Mouse (Mus musculus): Measurements from ENCODE around the gene Nav1. TPM values are rescaled to one million over a fixed set of nuclear protein-coding genes. Genes with fewer than 3 reads are reported as not detected.
A peak's percentile ranks its signal among the peaks of the same experiment; 100 is the strongest.

The Nav1 gene
- total RNA-seq, 2 experiments from 2014 or later: 232 to 237 TPM

DNA sequence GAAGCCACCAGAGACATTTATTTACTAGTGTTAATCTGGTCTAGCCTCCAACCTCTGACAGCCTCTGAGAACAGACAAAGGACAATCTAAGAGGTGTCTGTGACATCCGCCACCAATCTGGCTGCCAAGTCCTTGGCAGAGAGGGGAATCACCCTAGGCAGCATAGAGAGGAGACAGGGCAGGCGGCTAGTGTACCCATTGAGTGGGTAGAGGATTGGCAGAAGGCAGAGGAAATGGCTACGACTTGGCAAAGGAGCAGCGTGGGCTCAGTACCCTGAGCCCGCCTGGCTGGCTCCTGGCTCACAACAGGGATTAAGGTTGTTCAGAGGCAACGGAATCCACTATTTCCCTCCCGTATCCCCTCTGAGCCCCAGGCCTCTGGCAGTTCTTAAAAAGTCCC, 12.0 kb upstream of the Nav1 start:
- peak; percentile 74 for DNase-seq
- intact Hi-C loops (cut with DNase I): no loop called here

DNA sequence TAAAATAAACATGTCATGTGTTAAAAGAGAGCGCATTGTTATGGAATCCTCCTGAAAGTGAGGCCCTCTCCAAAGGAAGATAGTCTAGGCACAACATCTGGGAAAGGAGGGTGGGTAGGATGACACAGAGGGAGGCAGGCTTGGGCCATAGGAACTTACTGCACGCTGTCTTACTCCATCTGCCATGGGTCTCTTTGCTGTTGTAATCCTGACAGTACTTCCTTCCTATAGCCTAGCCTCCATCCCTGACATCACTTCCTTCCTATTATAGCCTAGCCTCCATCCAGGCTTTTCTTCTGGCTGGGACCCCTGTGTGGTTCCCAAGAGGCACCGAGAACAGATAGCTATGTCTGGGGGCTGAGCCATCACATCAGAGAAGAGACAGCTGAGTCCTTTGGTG, 10.2 kb upstream of the Nav1 start:
- intact Hi-C loops (cut with DNase I): no loop called here
- DNase-seq: no peak

DNA sequence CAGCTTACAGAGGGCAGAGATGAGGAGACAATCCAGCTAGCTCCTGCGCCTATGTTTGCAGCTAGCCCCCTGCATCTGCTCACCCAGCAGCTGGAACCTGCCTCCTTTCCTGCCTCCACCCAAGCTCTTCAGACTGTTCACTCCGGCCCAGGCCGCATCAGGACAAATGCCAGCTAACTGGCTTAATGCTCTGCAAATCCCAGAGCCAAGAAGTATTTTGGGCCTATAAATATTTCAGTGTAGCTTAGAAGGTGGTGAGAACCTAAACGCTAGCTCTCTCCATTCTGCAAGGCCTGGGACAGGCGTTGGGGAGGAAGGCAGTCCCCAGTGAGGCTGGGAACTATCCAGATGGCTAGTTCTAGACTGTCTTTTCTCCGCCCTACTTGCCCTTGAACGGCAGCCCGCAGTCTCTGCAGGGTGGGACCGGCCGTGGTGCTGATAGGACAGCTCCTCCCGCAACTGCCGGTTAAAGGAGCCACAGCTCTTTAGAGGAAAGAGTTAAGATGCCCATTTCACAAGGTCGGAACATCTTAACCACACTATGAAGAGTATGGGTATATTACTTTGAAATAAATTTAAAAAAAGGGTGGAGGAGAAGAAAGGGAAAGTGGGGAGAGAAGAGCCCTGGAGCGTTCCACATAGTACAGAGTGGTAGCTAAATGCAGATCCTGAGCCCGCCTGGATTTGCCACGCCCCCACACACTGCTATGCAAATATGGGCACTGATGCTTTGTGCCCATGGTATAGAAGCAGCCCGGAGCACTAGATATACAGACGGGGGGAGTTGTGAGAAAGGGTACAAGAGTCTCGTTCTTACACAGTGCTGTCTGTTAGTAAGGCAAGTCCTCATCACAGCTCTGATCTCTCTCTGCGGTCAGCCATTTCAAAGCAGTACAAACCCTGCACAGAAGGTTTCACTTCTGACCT, 8.9 kb upstream of the Nav1 start:
- intact Hi-C loops (cut with DNase I): no loop called here
- DNase-seq: peak; percentile 83

DNA sequence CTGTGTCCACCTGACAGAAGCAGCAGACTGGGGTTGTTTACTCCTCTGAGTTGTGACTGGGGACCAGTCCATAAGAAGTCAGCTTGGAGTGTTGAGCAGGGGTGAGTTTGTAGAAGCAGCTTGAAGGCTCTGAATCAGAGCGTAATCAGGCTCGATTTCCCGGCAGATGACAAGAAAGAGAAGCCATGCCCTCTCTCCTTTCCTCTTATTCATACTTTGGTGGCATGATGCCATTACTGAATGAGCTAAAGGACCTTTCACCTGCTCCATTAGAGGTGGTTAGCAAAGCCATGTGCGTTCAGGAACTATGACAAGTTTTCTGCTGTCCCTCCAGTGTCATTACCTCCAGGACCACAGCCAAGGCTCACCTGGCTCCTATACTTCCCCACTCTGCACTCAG, 2.5 kb upstream of the Nav1 start:
- no peak for DNase-seq
- intact Hi-C loops (cut with DNase I): no loop called here

DNA sequence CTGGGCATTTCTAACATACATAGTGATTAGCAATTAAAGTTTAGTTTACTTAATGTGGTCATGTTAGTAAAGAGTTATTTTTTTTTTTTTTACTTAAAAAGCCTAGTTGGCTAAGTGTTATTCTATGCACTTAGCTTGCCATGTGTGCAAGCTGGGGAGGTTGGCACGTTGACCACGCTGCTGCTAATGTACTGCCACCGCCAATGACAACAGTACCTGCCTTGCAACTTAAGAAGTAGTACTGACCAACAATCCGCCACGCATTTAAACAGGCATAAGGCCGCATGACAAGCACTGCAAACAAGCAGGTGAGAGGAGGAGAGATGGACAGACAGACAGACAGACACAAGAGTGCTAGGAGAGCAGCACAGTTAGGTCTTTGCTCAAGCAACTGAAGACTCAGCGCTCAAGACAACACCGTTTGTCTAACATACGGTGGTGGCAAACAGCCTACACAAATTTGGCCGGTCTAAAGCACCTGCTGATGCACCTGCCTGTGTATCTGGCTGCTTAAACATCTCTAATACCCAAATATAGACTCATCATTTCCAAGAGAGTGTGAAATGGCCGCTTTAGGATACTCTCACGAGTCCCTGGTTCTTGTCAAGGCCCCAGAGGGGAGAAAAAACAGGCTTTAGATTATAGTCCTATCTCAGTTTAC, 610 bp downstream of the Nav1 start:
- no peak for DNase-seq
- intact Hi-C loops (cut with DNase I): no loop called here

DNA sequence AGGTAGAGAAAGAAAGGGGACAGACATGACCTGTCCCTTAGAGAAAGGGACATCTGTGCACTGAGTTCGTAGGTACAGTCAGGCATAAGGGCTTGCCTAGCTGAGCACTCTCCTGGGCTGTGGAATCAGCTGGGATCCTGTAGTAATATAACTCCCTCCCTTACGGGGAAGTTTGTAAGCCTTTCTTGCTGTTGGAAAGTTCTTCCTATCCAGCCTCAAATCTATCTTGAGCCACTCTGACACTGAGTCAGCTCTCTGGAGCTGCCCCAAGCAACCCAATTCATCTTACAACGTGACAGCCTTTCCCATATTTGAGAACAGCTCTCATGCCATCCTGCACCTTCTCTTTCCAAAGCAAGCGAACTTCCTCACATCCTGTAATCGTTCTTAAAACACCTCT, 1.6 kb downstream of the Nav1 start:
- DNase-seq: no peak
- intact Hi-C loops (cut with DNase I): no loop called here

DNA sequence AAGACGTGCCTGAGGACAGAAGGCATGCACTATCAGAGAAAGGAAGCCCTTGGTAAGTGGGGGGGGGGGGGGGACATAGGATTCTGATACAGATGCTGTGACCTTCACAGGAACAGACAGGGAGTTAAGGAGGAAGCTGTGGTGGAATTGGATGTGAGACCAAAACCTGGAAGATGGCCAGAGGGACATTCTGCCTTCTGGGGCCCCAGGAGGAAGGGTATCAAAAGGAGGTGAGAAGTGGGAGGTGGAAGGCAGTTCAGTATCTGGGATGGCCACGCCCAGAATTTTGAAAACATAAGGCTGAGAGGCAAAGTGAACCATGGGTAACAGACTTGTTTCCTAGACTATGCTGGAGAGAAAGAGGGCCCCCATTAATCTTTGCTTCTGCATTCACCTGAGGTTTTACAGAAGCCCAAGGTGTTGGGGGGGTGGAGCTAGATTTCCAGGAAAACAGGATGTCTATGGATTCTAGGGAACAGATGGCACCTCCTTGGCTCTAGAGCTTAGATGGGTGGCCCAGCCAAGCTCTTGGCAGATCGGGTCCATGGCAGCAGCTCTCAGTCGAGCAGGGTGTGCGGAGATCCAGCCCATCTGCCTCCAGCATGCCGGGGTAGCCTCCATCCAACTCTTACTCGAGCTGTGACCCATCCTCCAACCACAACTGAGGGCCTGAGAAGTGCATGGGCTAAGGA, 2.6 kb downstream of the Nav1 start:
- intact Hi-C loops (cut with DNase I): no loop called here
- peak; percentile 84 for DNase-seq

DNA sequence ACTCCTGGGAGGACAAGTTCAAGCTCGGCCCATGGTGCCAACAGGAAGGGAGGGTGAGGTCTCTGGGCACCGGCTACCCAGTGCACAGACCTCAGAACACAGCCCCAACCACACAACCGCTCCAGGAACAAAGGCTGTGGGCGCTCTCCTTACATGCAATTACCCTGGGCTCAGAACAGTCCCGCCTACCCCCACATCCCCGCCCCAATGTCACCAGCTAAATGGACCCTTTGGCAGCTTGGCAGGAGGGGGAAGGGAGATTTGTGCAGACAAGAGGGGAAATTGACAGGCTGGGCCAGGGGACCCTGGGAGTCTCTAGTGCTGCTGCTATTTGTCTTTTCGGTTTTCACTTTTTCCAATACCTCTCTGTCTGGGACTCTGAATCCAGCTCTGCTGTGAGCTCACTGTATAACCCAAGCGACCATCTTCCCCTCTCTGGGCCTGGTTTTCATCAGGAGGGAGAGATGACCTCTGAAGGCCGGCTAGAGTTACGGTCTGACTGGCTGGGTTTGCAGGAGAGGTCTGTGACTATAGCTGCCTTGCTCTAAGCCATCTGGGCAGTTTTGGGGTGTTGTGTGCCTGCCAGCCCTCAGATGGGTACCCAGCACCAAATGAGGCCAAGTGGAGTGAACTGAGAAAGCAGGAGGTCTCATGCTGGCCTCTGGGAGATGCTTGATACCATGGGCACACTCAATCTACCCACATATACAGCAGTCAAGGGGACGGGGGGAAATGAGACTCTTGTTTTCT, 3.8 kb downstream of the Nav1 start:
- intact Hi-C loops (cut with DNase I): no loop called here

DNA sequence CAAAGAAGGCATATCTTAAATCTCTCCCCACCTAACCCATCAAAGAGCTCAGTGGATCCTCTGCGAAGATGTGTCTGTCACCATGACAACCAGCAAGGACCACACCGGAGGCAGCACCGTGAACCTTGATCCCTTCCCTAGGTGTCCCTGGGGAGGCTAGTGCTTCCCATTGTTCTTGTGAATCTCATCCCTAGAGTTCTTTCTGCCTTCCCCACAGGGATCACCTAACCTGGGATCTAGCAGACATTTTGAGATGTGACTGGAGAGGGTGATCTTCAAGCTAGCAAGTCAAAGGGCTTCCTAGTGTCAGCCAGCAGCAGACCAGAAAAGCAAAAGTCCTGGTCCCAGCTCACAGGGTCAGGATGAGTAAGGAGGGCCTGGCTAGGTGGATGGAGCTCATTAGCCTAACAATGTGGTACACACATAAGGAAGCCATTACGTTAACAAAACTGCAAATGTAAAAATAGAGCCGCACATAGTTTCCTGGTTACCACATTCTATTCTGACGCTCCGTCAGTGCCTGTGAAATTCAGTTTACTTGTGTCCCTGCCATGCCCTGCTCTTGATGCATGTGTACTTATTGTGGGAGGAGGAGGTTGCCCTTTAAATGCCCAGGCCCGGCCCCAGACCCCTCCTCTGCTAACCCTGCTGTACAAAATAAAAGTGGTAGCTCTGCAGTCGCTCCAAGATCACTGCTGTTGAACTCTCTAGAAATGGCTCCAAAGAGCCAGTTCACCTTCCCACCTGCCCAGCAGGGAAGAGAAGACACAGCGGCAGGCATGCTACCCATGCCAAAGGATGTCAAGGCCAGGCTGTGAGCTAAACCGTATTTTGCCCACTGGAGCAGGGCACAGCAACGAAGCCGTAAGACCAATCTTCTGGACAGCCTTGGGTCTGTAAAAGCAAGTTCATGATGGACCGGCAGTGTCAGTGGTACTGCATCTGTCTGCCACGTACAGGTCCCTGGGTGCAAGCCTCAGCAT, 6.8 kb downstream of the Nav1 start:
- DNase-seq: no peak
- intact Hi-C loops (cut with DNase I): no loop called here

More for the DNA sequence above, 3.8 kb downstream of the Nav1 start:
- DNase-seq: peak; percentile 64

DNA sequence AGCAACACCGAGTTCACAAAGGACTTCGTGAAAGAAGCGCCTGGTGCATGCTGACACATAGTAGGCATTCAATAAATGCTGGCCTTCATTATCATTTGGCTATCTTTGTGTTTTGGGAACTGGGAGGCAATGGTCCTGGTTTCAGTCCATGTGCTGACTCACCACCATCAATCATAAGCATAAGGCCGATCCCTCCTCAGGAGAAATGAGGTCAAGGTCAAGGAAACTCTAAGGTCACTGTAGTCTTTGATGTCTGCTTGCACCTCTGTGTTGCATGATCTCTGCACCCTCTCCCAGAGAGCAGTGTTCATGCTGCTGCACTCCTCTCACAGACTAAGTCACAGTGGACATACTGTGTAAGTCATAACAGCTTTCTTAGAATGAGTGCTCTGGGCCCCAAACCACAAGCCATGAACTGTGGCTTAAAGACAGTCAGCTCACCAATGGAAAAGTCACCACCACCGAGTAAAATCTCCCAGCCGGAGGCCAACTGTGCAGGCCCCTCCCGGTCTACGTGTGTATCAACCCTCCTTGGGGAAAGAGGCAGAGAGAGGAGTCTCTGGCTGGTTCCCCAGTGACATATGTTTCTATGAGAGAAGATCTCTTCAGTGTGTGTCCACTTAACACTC, 8.7 kb downstream of the Nav1 start:
- DNase-seq: no peak
- intact Hi-C loops (cut with DNase I): no loop called here

DNA sequence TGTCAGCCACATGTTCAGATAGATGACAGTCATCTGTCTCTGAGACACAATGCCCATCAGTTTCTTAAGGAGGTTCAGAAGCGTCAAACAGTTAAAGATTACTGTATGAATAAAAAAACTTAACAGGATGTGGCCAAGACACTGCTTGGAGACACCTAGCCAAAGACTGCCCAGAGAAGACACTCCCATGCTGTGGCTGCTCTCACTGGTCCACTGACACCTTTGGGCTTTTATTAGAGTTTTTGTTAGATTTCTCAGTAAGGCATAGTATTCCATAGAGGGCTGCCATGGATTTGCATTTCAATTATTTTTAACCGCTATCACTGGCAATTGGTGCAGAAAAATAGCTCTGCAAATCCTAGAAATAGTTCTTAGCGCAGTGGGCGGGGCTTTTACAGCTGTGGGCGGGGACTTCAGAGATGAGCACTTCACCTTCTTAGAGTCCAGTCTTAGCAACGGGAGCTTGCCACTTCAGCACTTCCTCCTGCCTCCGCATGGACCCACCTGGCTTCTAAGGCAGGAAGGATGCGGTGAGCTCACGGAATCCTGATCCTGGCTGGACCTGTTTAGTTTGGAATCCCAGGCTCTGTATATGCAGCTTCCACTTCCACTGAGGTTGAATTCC, 12.7 kb downstream of the Nav1 start:
- DNase-seq: no peak
- intact Hi-C loops (cut with DNase I): no loop called here

DNA sequence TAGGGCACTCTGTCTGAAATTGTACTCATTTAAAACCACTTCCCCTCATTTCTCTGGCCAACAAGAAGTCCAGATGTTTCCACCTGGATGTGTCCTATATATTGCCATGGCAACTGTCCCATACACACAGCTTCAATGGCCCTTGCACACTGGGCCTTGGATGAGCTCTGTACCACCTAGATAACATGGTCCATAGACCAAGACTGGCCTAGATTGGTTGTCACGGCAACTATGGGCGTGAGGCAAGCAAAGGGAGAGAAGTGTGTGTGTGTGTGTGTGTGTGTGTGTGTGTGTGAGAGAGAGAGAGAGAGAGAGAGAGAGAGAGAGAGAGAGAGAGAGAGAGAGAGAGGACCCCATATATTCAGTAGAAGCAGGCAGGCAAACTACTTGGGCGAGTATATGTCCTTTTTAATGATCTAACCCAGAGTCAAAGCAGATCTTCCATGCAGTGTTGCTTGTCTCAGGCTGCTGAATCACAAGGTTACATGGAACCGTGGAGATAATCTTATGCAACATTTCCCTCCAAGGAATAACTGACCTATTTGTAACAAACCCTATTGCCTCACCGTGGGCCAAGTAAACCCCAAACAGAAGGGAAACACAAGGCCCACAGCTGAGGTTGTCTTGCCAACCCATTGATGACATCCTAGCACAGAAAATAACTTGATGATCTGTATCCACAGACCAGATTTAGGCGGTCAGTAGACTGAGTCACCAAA, 13.4 kb downstream of the Nav1 start:
- intact Hi-C loops (cut with DNase I): no loop called here
- DNase-seq: no peak

DNA sequence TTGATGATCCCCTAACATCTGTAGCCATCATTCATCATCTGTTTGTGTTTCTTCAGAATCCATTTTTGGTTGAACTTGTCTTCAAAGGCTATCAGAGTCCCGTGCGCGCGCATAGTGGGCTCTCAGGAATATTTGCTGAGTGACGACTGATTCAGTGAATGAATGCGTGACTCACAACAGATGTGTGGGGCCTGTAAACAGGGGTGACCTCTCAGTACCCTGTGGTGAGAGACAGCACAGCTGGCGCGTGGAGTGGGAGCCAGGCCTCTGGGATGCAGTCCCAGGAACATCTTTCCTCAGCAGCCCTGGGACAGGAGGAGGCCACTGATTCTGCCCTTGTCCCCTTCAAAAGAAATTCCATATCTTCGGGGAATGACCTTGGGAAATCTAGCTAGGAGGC, 16.3 kb downstream of the Nav1 start:
- DNase-seq: no peak
- intact Hi-C loops (cut with DNase I): no loop called here

DNA sequence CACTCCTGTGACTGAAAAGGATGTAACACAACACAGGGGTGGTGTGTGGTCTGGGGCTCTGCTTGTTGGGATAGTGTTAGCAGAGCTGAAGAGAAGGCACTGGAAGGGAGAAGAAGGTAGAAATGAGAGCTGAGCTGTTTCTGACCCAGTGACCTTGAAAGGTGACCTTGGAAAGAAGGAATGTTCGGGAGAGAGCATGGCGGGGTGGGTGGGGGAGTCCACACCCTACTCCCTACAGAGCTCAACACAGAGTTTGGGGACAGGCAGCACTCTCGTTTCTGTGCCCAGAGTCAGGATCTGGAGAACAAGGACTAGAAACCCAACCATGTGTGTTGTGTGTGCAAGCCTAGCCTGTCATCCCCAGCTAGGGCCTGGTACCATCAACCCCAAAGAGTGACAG, 18.1 kb downstream of the Nav1 start:
- intact Hi-C loops (cut with DNase I): no loop called here

DNA sequence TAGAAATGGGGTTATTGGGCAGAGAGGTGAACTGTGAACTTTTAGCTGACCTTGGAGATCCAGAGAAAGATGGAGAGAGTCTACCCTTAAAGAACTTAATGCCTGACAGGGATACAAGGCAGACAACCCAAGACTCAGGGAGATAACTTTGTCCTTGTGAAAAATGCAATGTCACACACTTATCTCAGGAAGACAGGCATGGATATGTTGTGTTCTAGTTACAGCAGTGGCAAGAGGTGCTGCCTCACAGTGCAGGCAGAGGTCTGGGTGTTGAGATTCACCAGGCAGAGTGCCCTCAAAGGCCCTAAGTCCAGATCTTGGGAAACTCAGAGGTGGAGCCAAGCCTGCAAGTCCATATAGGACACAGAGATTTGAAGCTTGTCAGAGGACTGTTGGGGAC, 20.2 kb downstream of the Nav1 start:
- intact Hi-C loops (cut with DNase I): no loop called here

More for the DNA sequence above, 18.1 kb downstream of the Nav1 start:
- no peak for DNase-seq

DNA sequence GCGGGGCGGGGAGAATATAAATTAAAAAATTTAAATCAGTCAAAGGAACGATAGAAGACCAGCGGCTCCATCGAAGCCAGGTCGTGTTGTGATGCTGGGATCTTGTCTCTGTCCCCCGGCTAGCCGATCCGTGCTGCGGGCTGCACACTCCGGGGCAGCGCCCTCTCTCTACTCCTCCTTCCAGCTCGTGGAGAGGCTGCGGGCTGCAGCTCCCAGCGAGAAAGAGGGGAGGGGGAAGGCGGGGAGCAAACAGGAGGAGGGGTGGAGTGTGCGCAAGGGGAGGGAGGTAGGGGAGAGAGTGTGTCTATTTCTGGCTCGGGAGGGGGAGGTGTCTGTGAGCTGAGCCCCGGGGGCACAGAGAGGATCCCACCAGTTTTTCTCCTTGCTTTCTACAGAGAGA, 21.5 kb downstream of the Nav1 start:
- intact Hi-C loops (cut with DNase I): no loop called here

More for the DNA sequence above, 20.2 kb downstream of the Nav1 start:
- no peak for DNase-seq

DNA sequence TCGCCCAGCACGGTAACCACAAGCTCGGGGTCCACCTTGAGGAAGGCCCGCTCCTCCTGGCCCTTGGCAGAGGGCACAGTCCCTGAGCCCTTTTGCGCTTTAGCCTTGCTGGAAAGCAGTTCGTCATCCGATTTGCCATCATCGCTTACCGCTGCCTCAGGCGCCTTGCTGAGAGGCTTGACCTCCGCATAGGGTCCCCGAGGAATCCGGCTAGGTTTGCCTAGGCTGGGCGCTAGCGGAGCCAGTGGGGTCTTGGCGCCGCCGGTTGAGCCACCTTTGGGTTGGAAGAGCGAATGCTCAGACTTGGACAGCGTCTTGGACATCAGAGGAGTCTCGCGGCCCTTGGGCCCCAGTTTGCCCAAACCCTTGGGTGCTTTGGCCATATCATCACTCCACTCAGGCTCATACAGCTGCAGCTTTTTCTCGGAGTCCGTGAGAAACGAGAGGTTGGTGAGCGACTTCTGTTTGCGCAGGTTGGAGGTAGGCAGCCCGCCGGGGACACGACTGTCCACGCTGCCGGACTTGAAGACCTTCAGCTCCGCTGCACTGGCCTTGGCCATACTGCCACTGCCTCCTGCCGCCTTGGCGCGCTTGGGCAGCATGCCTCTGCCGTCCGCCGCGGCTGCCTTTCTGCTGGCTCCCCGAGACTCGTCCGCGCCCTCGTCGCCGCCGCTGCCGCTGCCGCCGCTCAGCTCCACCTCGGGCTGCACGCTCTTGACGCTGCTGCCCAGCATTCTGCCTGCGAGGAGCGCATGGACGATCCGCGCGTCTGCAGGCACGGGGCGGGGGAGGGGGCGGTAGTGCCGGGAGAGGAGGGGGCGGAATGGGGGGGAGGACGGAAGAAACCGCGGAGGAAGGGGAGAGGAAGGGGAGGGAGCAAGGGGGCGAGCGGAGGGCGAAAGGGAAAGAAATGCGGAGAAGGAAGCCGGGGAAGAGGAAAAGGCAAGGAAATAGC, 22.2 kb downstream of the Nav1 start:
- DNase-seq: peak; percentile 66
- intact Hi-C loops (cut with DNase I): no loop called here

More for the DNA sequence above, 21.5 kb downstream of the Nav1 start:
- DNase-seq: peak; percentile 75
